Mouse (Mus musculus) hindbrain, embryonic 16.5 days (tissue): ENCODE measurements around the gene Thada. TPM values are rescaled to one million over a fixed set of nuclear protein-coding genes. Genes with fewer than 3 reads are reported as not detected.
"Not testable (repeated sequence)": the region's sequence is repeated elsewhere in the genome, so short reads cannot be mapped to it uniquely, and the experiment has no call there.

Source experiments
- ATAC-seq: fragments of 200-750 bp; cut with Nextera tagmentation; 2 replicates; pipeline ENCODE4 v1.8.0; 2017; ENCODE audit warnings: moderate TSS enrichment, moderate library complexity
- H3K27ac ChIP-seq: fragments of 300-500 bp; sonication (generic); 2 replicates; pipeline ENCODE4 v1.5.1; 2014; ENCODE audit warnings: low read depth, mild to moderate bottlenecking, control low read depth, low read length, moderate library complexity
- H3K27me3 ChIP-seq: fragments of 300-500 bp; sonication (generic); replicated peaks from 2 replicates; pipeline ENCODE4 v1.6.1; 2014; ENCODE audit warnings: low read length; ENCODE audit not compliant: control insufficient read depth, insufficient read depth
- H3K36me3 ChIP-seq: fragments of 300-500 bp; sonication (generic); 2 replicates; pipeline ENCODE4 v1.6.1; 2014; ENCODE audit warnings: mild to moderate bottlenecking, low read length, moderate library complexity, mixed read lengths; ENCODE audit not compliant: control insufficient read depth, insufficient read depth
- H3K4me1 ChIP-seq: fragments of 300-500 bp; sonication (generic); 2 replicates; pipeline ENCODE4 v1.6.1; 2014; ENCODE audit warnings: low read depth, low read length; ENCODE audit not compliant: control insufficient read depth, insufficient read depth
- H3K4me2 ChIP-seq: fragments of 300-500 bp; sonication (generic); 2 replicates; pipeline ENCODE4 v1.6.1; 2014; ENCODE audit warnings: mild to moderate bottlenecking, low read length, control low read depth, moderate library complexity
- H3K4me3 ChIP-seq: fragments of 300-500 bp; sonication (generic); 2 replicates; pipeline ENCODE4 v1.5.1; 2014; ENCODE audit warnings: mild to moderate bottlenecking, low read length, control low read depth, moderate library complexity
- H3K9ac ChIP-seq: fragments of 300-500 bp; sonication (generic); 2 replicates; pipeline ENCODE4 v1.6.1; 2014; ENCODE audit warnings: low read depth, mild to moderate bottlenecking, control low read depth, low read length, moderate library complexity
- H3K9me3 ChIP-seq: fragments of 300-500 bp; sonication (generic); 2 replicates; pipeline ENCODE4 v1.6.1; 2014; ENCODE audit warnings: mild to moderate bottlenecking, low read length, moderate library complexity; ENCODE audit not compliant: control insufficient read depth
- WGBS: fragments of 180-500 bp; shearing (Covaris S2); extraction: QIAGEN DNeasy Blood & Tissue Kit; methylation state at CpG from one replicate; pipeline ENCODE4 v1.1.7; 2014; 5-methylcytosine and 5-hydroxymethylcytosine counted together
- polyA plus RNA-seq: library from polyadenylated mRNA; unstranded; fragments of >200 nt; fragmentation: Nextera tagmentation; extraction: Ambion mirVana; gene quantifications from 2 replicates; pipeline ENCODE4 v1.2.1, GENCODE M21; 2015

Thada gene
- polyA plus RNA-seq, 1 experiment from 2014 or later, result 5.1 TPM

- peaks cover 4% of the 10 kb centered on the region; the same call in 1 of the 2 replicates for H3K36me3 ChIP-seq
- H3K4me3 ChIP-seq, result no peak overlapping the region
- H3K4me2 ChIP-seq, result no peak overlapping the region
- no peaks in the 10 kb centered on the region for H3K4me1 ChIP-seq
- H3K27ac ChIP-seq, result no peak overlapping the region
- H3K9ac ChIP-seq, result no peak overlapping the region
- no peaks in the 10 kb centered on the region for H3K27me3 ChIP-seq
- no peaks in the 10 kb centered on the region for H3K9me3 ChIP-seq
- ATAC-seq, result no peak
- 68% methylated on average over 5 of the region's 5 CpGs for WGBS
Measured at GRCm38 (mm10) chr17:84226231-84226630, 239.8 kb downstream of the Thada start.

GRCm38 (mm10) chr17:84224217-84224887, 241.7 kb downstream of the Thada start:
- no peaks in the 10 kb centered on the region for H3K9me3 ChIP-seq
- WGBS, result 67% methylated on average over 15 of the region's 15 CpGs
- H3K27ac ChIP-seq, result no peak overlapping the region
- no peaks in the 10 kb centered on the region for H3K4me1 ChIP-seq
- no peaks in the 10 kb centered on the region for H3K27me3 ChIP-seq
- no peak overlapping the region for H3K4me3 ChIP-seq
- H3K9ac ChIP-seq, result no peak overlapping the region
- H3K4me2 ChIP-seq, result no peak overlapping the region
- ATAC-seq, result no peak
- peaks cover 9% of the 10 kb centered on the region; the same call in 1 of the 2 replicates for H3K36me3 ChIP-seq

- H3K9ac ChIP-seq, H3K9me3 ChIP-seq, H3K27ac ChIP-seq, H3K27me3 ChIP-seq, H3K4me3 ChIP-seq, H3K4me2 ChIP-seq, H3K4me1 ChIP-seq, ATAC-seq, H3K36me3 ChIP-seq: not testable (repeated sequence)
- WGBS, result 97% methylated on average over 2 of the region's 2 CpGs
Measured at GRCm38 (mm10) chr17:84218841-84219240, 247.2 kb downstream of the Thada start.

- WGBS, result 73% methylated on average over 3 of the region's 3 CpGs
- H3K4me1 ChIP-seq, result no peaks in the 10 kb centered on the region
- H3K9me3 ChIP-seq, result no peaks in the 10 kb centered on the region
- H3K36me3 ChIP-seq, result peaks cover 4% of the 10 kb centered on the region; the same call in 1 of the 2 replicates
- H3K4me2 ChIP-seq, result no peak overlapping the region
- H3K4me3 ChIP-seq, result no peak overlapping the region
- H3K9ac ChIP-seq, result no peak overlapping the region
- no peak for ATAC-seq
- no peaks in the 10 kb centered on the region for H3K27me3 ChIP-seq
- H3K27ac ChIP-seq, result no peak overlapping the region
Measured at GRCm38 (mm10) chr17:84217696-84218095, 248.3 kb downstream of the Thada start.

- no peak for ATAC-seq
- no peaks in the 10 kb centered on the region for H3K9me3 ChIP-seq
- no peak overlapping the region for H3K9ac ChIP-seq
- no peak overlapping the region for H3K27ac ChIP-seq
- no peak overlapping the region for H3K4me3 ChIP-seq
- no peaks in the 10 kb centered on the region for H3K27me3 ChIP-seq
- H3K36me3 ChIP-seq, result peaks cover 2% of the 10 kb centered on the region; the same call in 1 of the 2 replicates
- 75% methylated on average over 6 of the region's 6 CpGs for WGBS
- no peaks in the 10 kb centered on the region for H3K4me1 ChIP-seq
- H3K4me2 ChIP-seq, result no peak overlapping the region
Measured at GRCm38 (mm10) chr17:84215264-84215960, 250.6 kb downstream of the Thada start.

- no peaks in the 10 kb centered on the region for H3K9me3 ChIP-seq
- ATAC-seq, result no peak
- no peak overlapping the region for H3K9ac ChIP-seq
- WGBS, result 78% methylated on average over 3 of the region's 3 CpGs
- H3K27ac ChIP-seq, result no peak overlapping the region
- H3K4me2 ChIP-seq, result no peak overlapping the region
- no peaks in the 10 kb centered on the region for H3K4me1 ChIP-seq
- H3K27me3 ChIP-seq, result no peaks in the 10 kb centered on the region
- H3K36me3 ChIP-seq, result no peaks in the 10 kb centered on the region
- H3K4me3 ChIP-seq, result no peak overlapping the region
Measured at GRCm38 (mm10) chr17:84213464-84213863, 252.5 kb downstream of the Thada start.

GRCm38 (mm10) chr17:84207611-84208010, 258.4 kb downstream of the Thada start:
- Histone ChIP-seq H3K9ac (no peak overlapping the region), H3K27ac (no peak overlapping the region), H3K27me3 (no peaks in the 10 kb centered on the region), H3K4me1 (no peaks in the 10 kb centered on the region), H3K9me3 (no peaks in the 10 kb centered on the region), H3K4me2 (no peak overlapping the region), H3K36me3 (peaks cover 5% of the 10 kb centered on the region; the same call in 1 of the 2 replicates), H3K4me3 (no peak overlapping the region)
- WGBS, result 98% methylated on average over 3 of the region's 3 CpGs
- ATAC-seq, result no peak

GRCm38 (mm10) chr17:84206239-84206638, 259.8 kb downstream of the Thada start:
- no peak for ATAC-seq
- Histone ChIP-seq H3K4me3 (no peak overlapping the region), H3K9me3 (no peaks in the 10 kb centered on the region), H3K4me2 (no peak overlapping the region), H3K27me3 (no peaks in the 10 kb centered on the region), H3K36me3 (peaks cover 5% of the 10 kb centered on the region; the same call in 1 of the 2 replicates), H3K27ac (no peak overlapping the region), H3K4me1 (no peaks in the 10 kb centered on the region), H3K9ac (no peak overlapping the region)
- WGBS, result 94% methylated on average over 3 of the region's 3 CpGs

GRCm38 (mm10) chr17:84204962-84205361, 261.0 kb downstream of the Thada start:
- H3K4me3 ChIP-seq, result no peak overlapping the region
- WGBS, result 85% methylated on average over 5 of the region's 5 CpGs

More at GRCm38 (mm10) chr17:84204962-84205361, 261.0 kb downstream of the Thada start:
- Histone ChIP-seq H3K4me2 (no peak overlapping the region), H3K9ac (no peak overlapping the region), H3K27ac (no peak overlapping the region), H3K4me1 (no peaks in the 10 kb centered on the region), H3K9me3 (no peaks in the 10 kb centered on the region), H3K27me3 (no peaks in the 10 kb centered on the region), H3K36me3 (peaks cover 5% of the 10 kb centered on the region; the same call in 1 of the 2 replicates)
- no peak for ATAC-seq
